Mouse (Mus musculus): ENCODE results near the gene Btnl6.
"Not testable (repeated sequence)": the region's sequence is repeated elsewhere in the genome, so short reads cannot be mapped to it uniquely, and the experiment has no call there.

DNA sequence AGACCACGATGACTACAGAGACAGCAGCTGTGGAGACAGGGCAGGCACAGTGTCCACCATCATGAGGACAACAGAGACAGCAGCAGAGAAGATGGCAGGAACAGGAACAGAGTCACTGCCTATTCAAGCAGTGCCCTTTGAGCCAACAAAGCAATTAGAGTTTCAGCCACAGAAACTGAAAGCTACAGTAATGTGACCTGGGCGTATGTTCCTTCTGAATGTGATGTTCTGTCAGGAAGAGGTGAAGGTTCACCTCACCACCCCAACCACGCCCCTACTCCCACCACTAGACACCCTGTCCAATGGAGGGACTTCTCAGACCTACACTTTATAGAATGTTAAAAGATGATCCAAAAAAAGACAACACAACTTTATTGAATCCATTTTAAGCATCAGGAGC, 1.4 kb upstream of the Btnl6 start:
- TF ChIP-seq CTCF (IDR thresholded peaks at IDR 0.05; ENCODE audit: borderline replicate concordance, control insufficient read depth, extremely low read depth, insufficient read depth, low read length, poor library complexity); POLR2A (IDR thresholded peaks at IDR 0.05; ENCODE audit: control insufficient read depth, extremely low read depth, insufficient read depth, low read length, poor library complexity): not testable (repeated sequence)
